Mouse (Mus musculus) cerebellum, adult (tissue): Measurements from ENCODE around the gene Nab1.
"Not testable (repeated sequence)": the region's sequence is repeated elsewhere in the genome, so short reads cannot be mapped to it uniquely, and the experiment has no call there.

ENCODE experiments used
- ATAC-seq: cut with Nextera tagmentation; 2 replicates; pipeline ENCODE4 v1.9.2; 2017; ENCODE audit warnings: mild to moderate bottlenecking, moderate library complexity, mixed read lengths; ENCODE audit not compliant: insufficient number of reproducible peaks, low FRiP score, low TSS enrichment

Gene Nab1

DNA sequence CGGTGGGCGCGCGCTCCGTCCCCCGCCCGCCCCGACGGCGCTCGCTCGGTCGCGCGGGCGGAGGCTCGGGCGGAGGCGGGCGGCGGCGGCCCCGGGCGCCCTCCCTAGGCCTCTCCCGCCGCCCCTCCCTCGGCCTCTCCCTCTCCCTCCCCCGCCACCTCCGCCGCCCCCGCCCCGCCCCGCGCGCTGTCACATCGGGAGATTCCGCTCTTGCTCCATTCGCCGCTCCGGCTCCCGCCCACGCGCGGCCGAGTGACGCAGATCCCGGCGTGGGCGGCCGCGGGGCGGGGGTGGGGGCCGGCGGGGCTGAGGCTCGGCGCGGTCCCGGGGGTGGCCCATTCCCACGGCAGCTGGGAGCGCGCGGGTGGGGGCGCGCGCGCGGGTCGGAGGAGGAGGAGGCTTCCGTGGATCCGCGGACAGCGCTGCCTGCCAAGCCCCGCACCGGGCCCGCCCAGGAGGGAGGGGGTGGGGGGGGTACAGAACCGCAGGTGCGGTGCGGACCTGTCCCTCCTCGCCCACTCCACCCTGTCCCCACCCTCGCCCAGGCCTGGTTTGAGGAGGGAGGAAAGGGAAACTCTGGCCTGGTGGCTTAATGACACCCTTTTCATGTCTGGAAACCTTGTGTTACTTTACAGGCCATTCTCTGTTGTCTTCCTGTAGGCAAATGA, at the start of gene Nab1:
Gene Nab1, minus strand, starts transcription at position 366 of the 668 bp plus-strand sequence.
- ATAC-seq = peak; percentile 74

DNA sequence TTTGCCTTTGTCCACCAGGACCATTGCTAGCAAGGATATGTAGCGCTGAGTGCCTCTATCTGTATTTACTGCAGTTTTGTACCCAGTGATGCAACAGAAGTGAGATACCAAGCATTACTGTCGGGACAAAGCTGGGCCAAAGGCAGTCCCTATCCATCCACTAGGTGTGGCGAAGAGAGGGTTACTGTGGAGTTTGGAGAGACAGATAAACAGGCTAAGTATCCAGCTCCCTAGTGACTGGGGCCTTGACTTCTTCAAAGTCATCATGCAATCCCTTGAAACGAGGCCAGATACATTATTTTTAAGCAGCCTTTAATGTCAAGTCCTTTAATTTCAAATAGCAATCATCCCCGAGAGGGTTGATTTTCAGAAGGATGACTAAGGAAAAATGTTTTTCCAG, 47.0 kb upstream of the Nab1 start:
- ATAC-seq = no peak

- no peak for ATAC-seq
Observed at GRCm38 (mm10) chr1:52546796-52547195, 46.3 kb upstream of the Nab1 start.

DNA sequence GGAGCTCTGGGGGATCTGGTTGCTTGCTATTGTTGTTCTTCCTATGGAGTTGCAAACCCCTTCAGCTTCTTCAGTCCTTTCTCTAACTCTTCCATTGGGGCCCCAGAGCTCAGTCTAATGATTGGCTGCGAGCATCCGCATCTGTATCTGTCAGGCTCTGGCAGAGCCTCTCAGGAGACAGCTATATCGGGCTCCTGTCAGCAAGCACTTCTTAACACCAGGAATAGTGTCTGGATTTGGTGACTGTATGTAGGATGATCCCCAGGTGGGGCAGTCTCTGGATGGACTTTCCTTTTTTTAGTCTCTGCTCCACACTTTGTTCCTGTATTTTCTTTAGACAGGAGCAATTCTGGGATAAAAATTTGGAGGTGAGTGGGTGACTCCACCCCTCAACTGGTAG, 39.6 kb upstream of the Nab1 start:
- ATAC-seq = not testable (repeated sequence)

- no peak for ATAC-seq
Observed at GRCm38 (mm10) chr1:52529933-52530332, 29.5 kb upstream of the Nab1 start.

GRCm38 (mm10) chr1:52527656-52528055, 27.2 kb upstream of the Nab1 start:
- ATAC-seq = no peak

- no peak for ATAC-seq
Observed at GRCm38 (mm10) chr1:52527252-52527651, 26.8 kb upstream of the Nab1 start.

DNA sequence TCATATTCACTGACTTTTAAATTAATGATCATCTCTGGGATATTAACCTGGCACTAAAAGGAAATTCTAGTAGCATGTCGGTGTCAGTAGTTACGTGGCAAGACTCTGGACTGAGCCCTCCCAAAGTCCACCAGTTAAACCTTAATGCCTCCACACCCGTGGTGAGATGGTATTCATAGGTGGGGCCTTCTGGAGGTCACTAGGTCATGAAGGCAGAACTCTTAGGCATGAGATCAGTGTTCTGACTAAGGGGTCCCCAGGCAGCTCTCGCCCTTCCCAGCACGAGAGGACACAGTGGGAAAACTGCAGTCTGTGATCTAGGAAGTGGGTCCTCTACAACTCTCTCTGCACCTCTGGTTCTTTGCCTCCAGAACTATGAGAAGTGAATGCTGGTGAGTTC, 24.2 kb upstream of the Nab1 start:
- no peak for ATAC-seq

- ATAC-seq = no peak
Observed at GRCm38 (mm10) chr1:52524150-52524549, 23.7 kb upstream of the Nab1 start.

DNA sequence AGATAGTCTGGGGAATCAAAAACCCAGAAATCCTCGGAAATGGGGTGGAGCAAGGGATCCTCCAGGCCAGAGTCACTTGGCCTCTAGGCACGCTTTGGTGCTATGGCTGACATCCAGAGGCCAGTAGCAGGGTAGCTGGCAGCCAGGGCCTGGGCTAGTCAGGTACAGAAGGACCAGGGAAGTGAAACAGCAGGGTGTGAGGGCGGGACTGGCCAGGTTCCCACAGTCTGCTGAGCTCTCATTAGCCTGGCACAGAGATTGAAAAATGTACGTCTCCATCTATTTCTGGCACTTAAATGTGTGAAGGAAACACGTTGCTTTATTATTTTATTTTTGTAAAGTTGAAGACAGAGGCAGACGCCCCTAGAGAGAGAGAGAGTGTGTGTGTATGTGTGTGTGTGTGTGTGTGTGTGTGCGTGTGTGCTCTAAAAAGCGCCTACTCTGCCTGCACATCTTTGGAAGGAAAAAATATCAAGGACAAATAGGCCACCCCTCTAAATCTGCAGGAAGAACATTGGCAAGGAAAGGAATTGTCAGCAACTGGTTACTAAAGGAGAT, 21.0 kb upstream of the Nab1 start:
- ATAC-seq = peak; percentile 96

- no peak for ATAC-seq
Observed at GRCm38 (mm10) chr1:52520131-52520530, 19.7 kb upstream of the Nab1 start.

DNA sequence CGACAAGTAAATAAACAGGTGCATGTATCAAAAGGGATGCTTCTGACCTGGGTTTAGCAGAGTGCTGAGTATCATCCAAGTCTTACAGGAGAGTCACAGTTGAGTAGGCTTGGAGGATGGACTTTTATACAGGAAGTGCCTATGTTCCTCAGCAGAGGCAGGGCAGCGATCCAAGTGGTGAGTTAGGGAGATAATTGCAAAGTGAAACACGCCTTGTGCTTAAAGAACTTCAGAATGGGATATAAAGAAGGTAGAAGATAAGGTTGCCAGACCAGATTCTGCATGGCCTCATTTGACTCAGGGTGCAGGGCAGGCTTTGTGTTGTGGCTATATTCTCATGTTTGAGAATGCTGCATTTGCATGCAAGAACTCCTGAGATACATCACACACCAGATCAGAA, 14.8 kb upstream of the Nab1 start:
- no peak for ATAC-seq

DNA sequence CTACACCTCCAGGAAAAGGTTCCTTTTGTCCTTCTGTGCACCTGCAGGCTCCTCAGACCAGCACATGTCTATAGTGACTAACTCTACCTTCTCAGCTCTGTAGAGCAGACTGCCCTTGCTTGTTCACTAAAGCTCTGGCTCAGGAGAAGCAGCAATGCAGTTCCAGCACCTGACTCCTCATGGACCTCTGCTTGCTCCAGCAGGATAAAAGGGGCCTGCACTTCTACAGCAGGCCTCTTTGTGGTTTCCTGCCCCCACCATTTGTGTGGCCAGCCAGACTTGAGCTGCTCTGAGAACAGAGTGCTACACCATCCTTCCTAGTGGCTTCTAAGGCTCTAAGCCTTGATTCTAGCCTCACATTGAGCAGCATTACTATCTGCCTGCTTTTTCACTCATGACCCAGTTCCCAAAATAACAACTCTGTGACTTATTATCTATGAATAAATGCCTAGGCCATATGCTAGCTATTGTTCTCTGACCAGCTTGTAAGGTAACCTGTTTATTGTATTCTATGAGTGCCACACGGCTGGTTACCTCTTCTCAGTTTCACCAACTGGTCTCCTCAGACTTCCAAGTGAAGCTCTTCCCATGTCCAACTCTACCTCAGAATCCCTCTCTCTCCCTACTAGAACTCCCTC, 11.4 kb upstream of the Nab1 start:
- ATAC-seq = peak; percentile 86

- no peak for ATAC-seq
Observed at GRCm38 (mm10) chr1:52506211-52506610, 5.7 kb upstream of the Nab1 start.

DNA sequence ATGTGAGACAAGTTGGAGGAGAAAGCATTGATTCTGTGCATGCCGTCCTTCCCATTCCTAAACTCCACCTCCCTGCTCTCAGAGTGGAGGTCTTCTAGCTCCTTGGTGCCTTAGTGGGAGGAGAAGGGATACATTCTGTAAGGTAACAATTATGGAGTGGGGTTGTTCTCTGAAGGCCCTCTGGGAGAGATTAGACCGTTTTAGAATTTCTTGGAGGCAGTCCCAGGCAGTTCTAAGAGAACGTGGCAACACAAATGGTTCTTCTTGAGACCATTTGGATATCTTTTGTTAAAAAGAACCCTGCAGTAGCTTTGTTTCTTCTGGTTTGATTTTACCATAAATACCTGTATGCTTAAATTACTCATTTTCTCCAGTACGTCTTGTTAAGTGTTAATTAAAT, 1.8 kb upstream of the Nab1 start:
- 0 out of 2 replicates have a peak, but pooled peaks have one; percentile 17 for ATAC-seq

DNA sequence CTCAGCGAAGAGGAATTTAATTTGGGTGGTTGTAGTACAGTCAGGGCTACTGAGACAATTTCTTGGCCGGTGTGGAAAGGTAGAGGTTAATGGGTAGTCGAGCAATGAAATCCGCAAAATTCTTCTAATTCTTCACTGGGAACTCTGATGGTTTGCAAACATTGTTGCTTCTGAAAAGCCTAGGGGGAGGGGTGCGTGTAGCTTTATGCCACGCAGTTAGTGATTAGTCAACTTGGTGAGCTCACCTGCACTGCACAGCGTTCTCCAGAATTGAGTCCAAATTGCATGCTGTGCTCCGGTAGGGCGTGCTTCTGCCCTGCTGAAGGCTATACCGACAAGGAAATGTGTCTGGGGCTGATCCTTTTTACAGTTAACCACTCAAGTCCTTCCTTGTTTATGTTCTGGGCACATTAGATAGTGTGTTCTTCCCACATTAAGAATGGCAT, 1.2 kb upstream of the Nab1 start:
- ATAC-seq = peak; percentile 47

DNA sequence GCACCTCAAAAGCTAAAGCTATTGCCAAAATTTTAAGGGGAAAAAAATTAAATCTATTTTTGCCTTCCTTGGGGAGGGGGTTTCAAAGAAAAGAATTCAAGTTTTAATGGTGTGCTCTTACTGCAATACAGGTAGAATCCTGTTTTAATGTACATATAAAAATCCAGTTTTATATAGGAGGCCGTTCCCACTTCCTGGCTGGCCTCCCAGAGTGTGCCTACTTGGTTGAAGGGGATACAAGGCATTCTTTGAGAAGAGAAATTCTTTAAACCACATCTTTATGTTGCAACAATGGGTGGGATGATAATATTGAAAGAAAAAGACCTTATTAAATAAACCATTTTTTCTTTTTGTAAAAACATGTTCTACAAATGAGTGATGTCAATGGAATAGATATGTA, 611 bp upstream of the Nab1 start:
- ATAC-seq = no peak

DNA sequence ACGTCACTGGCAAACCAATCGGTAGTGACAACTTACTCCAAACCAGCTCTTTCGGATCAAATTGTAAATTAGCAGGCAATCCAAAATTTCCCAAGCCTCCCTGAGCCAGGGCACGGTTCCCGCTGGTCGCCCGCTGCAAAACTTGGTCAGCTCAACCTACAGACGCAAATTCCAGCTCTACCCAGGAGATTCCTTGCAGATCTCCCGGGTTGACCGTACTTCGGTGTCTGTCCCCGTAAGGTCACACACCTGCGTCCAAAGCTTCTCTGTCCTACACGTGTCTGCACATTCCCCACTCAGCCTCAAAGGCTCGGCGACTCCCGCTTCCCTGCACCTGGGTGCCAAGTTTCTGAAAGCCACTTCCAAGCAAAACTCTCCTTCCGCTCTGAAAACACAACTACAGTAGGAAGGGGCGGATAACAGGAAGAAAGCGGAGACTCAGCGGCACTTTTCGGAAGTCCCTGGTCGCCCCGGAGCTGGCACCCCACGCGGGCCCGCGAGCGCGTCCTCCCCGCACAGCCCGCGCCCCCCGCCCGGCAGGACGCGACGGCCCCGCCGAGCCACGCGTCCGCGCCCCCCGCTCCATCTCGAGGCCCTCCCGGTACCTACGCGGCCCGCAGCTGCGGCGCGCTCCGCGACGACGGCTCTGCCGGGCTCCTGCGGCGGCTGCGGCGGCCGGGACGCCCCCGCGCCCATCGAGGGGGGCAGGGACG, 722 bp downstream of the Nab1 start:
- ATAC-seq = peak; percentile 42

GRCm38 (mm10) chr1:52498786-52499450, 1.6 kb downstream of the Nab1 start:
- ATAC-seq = no peak

DNA sequence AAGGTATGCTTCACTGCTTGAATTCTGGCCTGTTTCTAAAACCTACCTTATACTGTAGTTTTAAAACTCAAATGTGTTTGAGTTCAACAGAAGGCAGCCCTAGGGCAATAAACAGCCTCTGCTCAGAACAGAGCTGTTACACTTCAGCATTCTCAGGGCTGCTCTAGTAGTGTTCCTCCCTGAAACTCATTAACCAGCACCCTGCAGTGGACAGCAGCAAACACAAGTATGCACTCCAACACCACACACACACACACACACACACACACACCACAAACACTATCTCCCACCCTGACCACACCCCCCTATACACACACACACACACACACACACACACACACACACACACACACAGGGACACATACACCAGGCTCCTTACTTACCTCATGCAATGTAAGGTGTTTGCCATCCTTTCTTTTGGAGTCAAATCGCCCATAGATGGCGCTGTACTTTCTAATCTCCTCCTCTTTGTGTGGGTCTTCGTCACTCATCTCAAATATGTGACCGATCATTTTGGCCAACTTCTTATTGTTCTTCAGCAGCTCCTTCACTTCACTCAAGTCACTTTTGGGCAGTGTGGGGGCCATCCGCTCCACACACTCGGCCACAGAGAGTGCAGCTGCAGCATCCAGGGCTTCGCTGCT, 10.8 kb downstream of the Nab1 start:
- peak; percentile 42 for ATAC-seq
